Mouse (Mus musculus) MEL (cell line): ENCODE data around the gene Sv2a. TPM values are rescaled to one million over a fixed set of nuclear protein-coding genes. Genes with fewer than 3 reads are reported as not detected.
A peak's percentile ranks its signal among the peaks of the same experiment; 100 is the strongest.
"Not testable (repeated sequence)": the region's sequence is repeated elsewhere in the genome, so short reads cannot be mapped to it uniquely, and the experiment has no call there.

Experiments used
- DNase-seq: peaks from one replicate; pipeline ENCODE4 v3.0.0; 2011; ENCODE audit warnings: low read depth, low spot score
- H3K27ac ChIP-seq: 2 replicates; pipeline ENCODE4 v1.5.1; 2012; ENCODE audit warnings: low read depth, mild to moderate bottlenecking, control low read depth, low read length, moderate library complexity; ENCODE audit not compliant: control insufficient read depth
- H3K27me3 ChIP-seq, 2 experiments: fragments of 150-350 bp in 1 of 2; sonication (generic) in 1 of 2; 2 replicates each; pipeline ENCODE4 v1.6.1; 2012; ENCODE audit warnings: low read length in 2 of 2, mild to moderate bottlenecking in 2 of 2, improper control_type of control experiment in 1 of 2, moderate library complexity in 1 of 2; ENCODE audit not compliant: insufficient read depth in 2 of 2, control insufficient read depth in 1 of 2
- H3K36me3 ChIP-seq, 2 experiments: 2 replicates each; pipeline ENCODE4 v1.6.1; 2012 to 2014; ENCODE audit warnings: low read length in 2 of 2, improper control_type of control experiment in 1 of 2, inconsistent platforms in 1 of 2, mild to moderate bottlenecking in 1 of 2; ENCODE audit not compliant: insufficient read depth in 2 of 2, control insufficient read depth in 1 of 2
- H3K4me1 ChIP-seq, 2 experiments: fragments of 150-350 bp in 1 of 2; sonication (generic) in 1 of 2; 2 replicates each; pipeline ENCODE4 v1.6.1; 2012; ENCODE audit warnings: low read length in 2 of 2, improper control_type of control experiment in 1 of 2, mild to moderate bottlenecking in 1 of 2; ENCODE audit not compliant: insufficient read depth in 2 of 2, control insufficient read depth in 1 of 2
- H3K4me3 ChIP-seq, 2 experiments: fragments of 150-350 bp in 1 of 2; sonication (generic) in 1 of 2; 2 replicates each; pipeline ENCODE4 v1.5.1; 2012; ENCODE audit warnings: low read depth in 2 of 2, low read length in 2 of 2, mild to moderate bottlenecking in 2 of 2, moderate library complexity in 2 of 2, control low read depth in 1 of 2, improper control_type of control experiment in 1 of 2; ENCODE audit not compliant: control insufficient read depth in 1 of 2, insufficient read depth in 1 of 2
- H3K79me2 ChIP-seq: 2 replicates; pipeline ENCODE4 v1.6.1; 2012; ENCODE audit warnings: mild to moderate bottlenecking, low read length, moderate library complexity; ENCODE audit not compliant: control insufficient read depth, poor library complexity, insufficient read depth
- H3K9ac ChIP-seq: 2 replicates; pipeline ENCODE4 v1.6.1; 2012; ENCODE audit warnings: low read depth, mild to moderate bottlenecking, control low read depth, low read length, moderate library complexity; ENCODE audit not compliant: control insufficient read depth, poor library complexity, severe bottlenecking
- H3K9me3 ChIP-seq: fragments of 150-350 bp; sonication (generic); replicated peaks from 2 replicates; pipeline ENCODE4 v1.6.1; 2012; ENCODE audit warnings: mild to moderate bottlenecking, low read length, improper control_type of control experiment, moderate library complexity; ENCODE audit not compliant: insufficient read depth
- CHD2 ChIP-seq: IDR thresholded peaks from 2 replicates; pipeline ENCODE4 v1.6.1; 2011; ENCODE audit warnings: low read length, improper control_type of control experiment
- CTCF ChIP-seq, 3 experiments: IDR thresholded peaks in 2 of 3; conservative IDR thresholded peaks in 1 of 3; 2 replicates each; pipeline ENCODE4 v1.5.1; 2011 to 2012; ENCODE audit warnings: low read length in 3 of 3, low read depth in 2 of 3, mild to moderate bottlenecking in 2 of 3, improper control_type of control experiment in 1 of 3, inconsistent platforms in 1 of 3, mixed read lengths in 1 of 3, moderate library complexity in 1 of 3; ENCODE audit not compliant: control insufficient read depth in 1 of 3, insufficient read depth in 1 of 3, poor library complexity in 1 of 3, severe bottlenecking in 1 of 3
- EP300 ChIP-seq, 2 experiments: IDR thresholded peaks; 2 replicates each; pipeline ENCODE4 v1.6.1; 2011; ENCODE audit warnings: improper control_type of control experiment in 2 of 2, low read length in 2 of 2, low read depth in 1 of 2, mild to moderate bottlenecking in 1 of 2
- GATA1 ChIP-seq: IDR thresholded peaks from 2 replicates; pipeline ENCODE4 v1.6.1; 2011; ENCODE audit warnings: low read depth, low read length, improper control_type of control experiment
- MAX ChIP-seq: IDR thresholded peaks from 2 replicates; pipeline ENCODE4 v1.6.1; 2011; ENCODE audit warnings: low read length, improper control_type of control experiment
- MXI1 ChIP-seq: IDR thresholded peaks from 2 replicates; pipeline ENCODE4 v1.6.1; 2011; ENCODE audit warnings: mild to moderate bottlenecking, low read depth, low read length, improper control_type of control experiment
- NELFE ChIP-seq: IDR thresholded peaks from 2 replicates; pipeline ENCODE4 v1.6.1; 2011; ENCODE audit warnings: low read depth, low read length, improper control_type of control experiment
- POLR2A ChIP-seq, 2 experiments: IDR thresholded peaks; 2 replicates each; pipeline ENCODE4 v1.6.1; 2011 to 2012; ENCODE audit warnings: low read length in 2 of 2, mild to moderate bottlenecking in 2 of 2, control low read depth in 1 of 2, improper control_type of control experiment in 1 of 2, low read depth in 1 of 2, moderate library complexity in 1 of 2; ENCODE audit not compliant: control insufficient read depth in 1 of 2, insufficient read depth in 1 of 2, poor library complexity in 1 of 2
- POLR2AphosphoS5 ChIP-seq: IDR thresholded peaks from 2 replicates; pipeline ENCODE4 v1.6.1; 2012; ENCODE audit warnings: low read depth, borderline replicate concordance, mild to moderate bottlenecking, inconsistent platforms, low read length, moderate library complexity, mixed read lengths
- SIN3A ChIP-seq: IDR thresholded peaks from 2 replicates; pipeline ENCODE4 v1.6.1; 2012; ENCODE audit warnings: low read length, improper control_type of control experiment, inconsistent platforms
- TBP ChIP-seq: IDR thresholded peaks from 2 replicates; pipeline ENCODE4 v1.8.0; 2011; ENCODE audit warnings: low read depth, low read length, improper control_type of control experiment
- UBTF ChIP-seq: IDR thresholded peaks from 2 replicates; pipeline ENCODE4 v1.6.1; 2012; ENCODE audit warnings: low read depth, mild to moderate bottlenecking, inconsistent platforms, low read length, improper control_type of control experiment, moderate library complexity, borderline replicate concordance; ENCODE audit not compliant: insufficient read depth
- ZC3H11A ChIP-seq: IDR thresholded peaks from 2 replicates; pipeline ENCODE4 v1.6.1; 2012; ENCODE audit warnings: low read depth, mild to moderate bottlenecking, inconsistent platforms, low read length, improper control_type of control experiment
- polyA plus RNA-seq, 2 experiments: library from polyadenylated mRNA; stranded (reverse) in 1 of 2; unstranded in 1 of 2; fragments of >175 nt in 1 of 2; fragments of >200 nt in 1 of 2; gene quantifications; 2 replicates each; pipeline versions ENCODE4 v1.2.1 to v1.2.4; 2012; ENCODE audit warnings: low replicate concordance in 2 of 2, low read depth in 1 of 2; ENCODE audit not compliant: insufficient read length in 2 of 2, insufficient read depth in 1 of 2, missing spikeins in 1 of 2
- total RNA-seq: library from RNA; depleted of rRNA; stranded (reverse); fragments of 300-350 nt; gene quantifications from 2 replicates; pipeline ENCODE4 v1.2.3, GENCODE M21; 2012

Gene Sv2a
- total and polyA plus RNA-seq, 3 experiments: 0.77 to 3.3 TPM; not detected in 1

- Histone ChIP-seq H3K36me3 (peaks cover 0 to 37% of the 10 kb centered on the region in 2 experiments; a peak in 2 of 4 replicates), H3K4me3 (peak overlapping the region; percentile 40 to 68), H3K4me1 (peaks cover 2 to 26% of the 10 kb centered on the region in 2 experiments; a peak in 3 of 4 replicates), H3K27ac (peak overlapping the region; percentile 99), H3K9ac (peak overlapping the region; percentile 88), H3K79me2 (peaks cover 18% of the 10 kb centered on the region; the same call in 1 of the 2 replicates)
- H3K27me3 ChIP-seq, H3K9me3 ChIP-seq: not testable (repeated sequence)
- peak; percentile 79 to 99; a peak in 3 of 4 replicates for TF ChIP-seq POLR2A (IDR thresholded peaks at IDR 0.05; ENCODE audit: control insufficient read depth in 1 of 2, insufficient read depth in 1 of 2, low read depth in 1 of 2, low read length in 2 of 2, poor library complexity in 1 of 2)
- TF ChIP-seq POLR2AphosphoS5: peak; percentile 99
- peak; percentile 95 for DNase-seq
Observed at GRCm38 (mm10) chr3:96220131-96220764, 39.3 kb downstream of the Sv2a start.

GRCm38 (mm10) chr3:96220765-96221639, 40.1 kb downstream of the Sv2a start, which contains the start of the genes Hist2h2ac and Hist2h2be:
TSS of gene Hist2h2ac (minus strand) at chr3:96220880.
TSS of gene Hist2h2be (plus strand) at chr3:96221119.
- no peaks in the 10 kb centered on the region for H3K27me3 ChIP-seq
- peak within 1 kb of the TSS; percentile 58 to 70 for H3K4me3 ChIP-seq
- peak; percentile 100 for DNase-seq
- H3K9ac ChIP-seq: peak within 1 kb of the TSS; percentile 88
- peaks cover 8 to 33% of the 10 kb centered on the region in 2 experiments for H3K4me1 ChIP-seq
- H3K27ac ChIP-seq: peak within 1 kb of the TSS; percentile 99
- peak; percentile 99 for TF ChIP-seq TBP
- peak; percentile 81 to 100 for TF ChIP-seq POLR2A (IDR thresholded peaks at IDR 0.05; ENCODE audit: control insufficient read depth in 1 of 2, insufficient read depth in 1 of 2, low read depth in 1 of 2, low read length in 2 of 2, poor library complexity in 1 of 2)
- no peak for TF ChIP-seq MAX
- no peak for TF ChIP-seq ZC3H11A
- TF ChIP-seq EP300 (IDR thresholded peaks at IDR 0.05; ENCODE audit: low read depth in 1 of 2, low read length in 2 of 2): no peak
- no peak for TF ChIP-seq CTCF (IDR thresholded peaks at IDR 0.05 in 2 of 3, conservative IDR thresholded peaks at IDR 0.05 in 1 of 3; ENCODE audit: control insufficient read depth in 1 of 3, insufficient read depth in 1 of 3, low read depth in 2 of 3, low read length in 3 of 3, poor library complexity in 1 of 3, severe bottlenecking in 1 of 3)
- TF ChIP-seq NELFE: no peak
- TF ChIP-seq MXI1: no peak
- no peak for TF ChIP-seq CHD2
- peak; percentile 51; the same call in 1 of the 2 replicates for TF ChIP-seq GATA1
- peak; percentile 99; the same call in 1 of the 2 replicates for TF ChIP-seq POLR2AphosphoS5
- TF ChIP-seq UBTF: peak; percentile 96
- TF ChIP-seq SIN3A: no peak
- H3K9me3 ChIP-seq: no peaks in the 10 kb centered on the region
- peaks cover 0 to 44% of the 10 kb centered on the region in 2 experiments; a peak in 2 of 4 replicates for H3K36me3 ChIP-seq
- H3K79me2 ChIP-seq: peaks cover 18% of the 10 kb centered on the region; the same call in 1 of the 2 replicates
